Mouse (Mus musculus): ENCODE data around the gene Smco4.

DNA sequence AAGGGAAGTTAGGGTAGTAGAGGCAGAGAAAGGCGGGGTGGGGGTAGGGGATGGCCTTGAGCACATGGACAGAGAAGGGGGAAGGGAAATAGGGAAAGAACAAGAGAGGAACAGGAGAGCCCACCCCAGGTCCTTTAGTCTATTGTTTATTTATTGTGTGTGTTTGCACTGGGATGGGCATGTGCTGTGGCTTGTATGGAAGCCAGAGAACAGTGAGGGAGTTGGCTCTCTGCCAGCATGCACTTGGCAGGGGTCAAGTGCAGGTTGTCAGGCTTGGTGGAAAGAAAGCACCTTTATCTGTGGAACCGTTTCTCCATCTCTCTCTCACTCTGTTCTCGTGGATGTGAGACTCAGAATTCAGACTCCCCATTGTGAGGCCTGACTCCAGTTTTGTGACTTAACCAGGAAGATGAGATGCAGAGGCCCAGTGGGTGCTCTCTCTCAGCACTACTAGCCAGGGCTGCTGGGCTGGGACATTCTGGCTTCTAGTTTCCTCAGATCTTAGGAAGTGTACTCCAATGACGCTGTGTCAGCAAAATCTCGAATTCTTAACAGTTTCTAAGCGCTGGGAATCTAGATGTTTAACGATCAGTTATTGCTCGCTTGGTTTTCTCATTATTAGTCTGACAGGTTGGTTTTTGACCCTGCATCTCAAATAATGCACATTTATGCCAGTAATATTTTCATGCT lies 36.2 kb downstream of the Smco4 start:
- TF ChIP-seq CTCF (IDR thresholded peaks at IDR 0.05; ENCODE audit: low read depth) (no peak), EP300 (optimal IDR thresholded peaks at IDR 0.05) (no peak)
